24 mouse cellular contexts compared by ENCODE assay signal in genomic region chr2:120150571-120150970, GRCm38 (mm10). TPM values are rescaled to one million over a fixed set of nuclear protein-coding genes. Genes with fewer than 3 reads are reported as not detected.
DNase-seq lines count a peak whose midpoint lies in the region; ATAC-seq and TF ChIP-seq lines count a peak whose summit lies in the region.
"Had no signal": no experiment of that assay in that cellular context is flagged by ENCODE, and none has a peak within 500 bp of the region (broad histone marks: within the 10 kb centered on the region; RNA-seq: fewer than 3 reads in every experiment).

No protein-coding gene starts in this region.

- H3K4me1 ChIP-seq in heart, embryonic 13.5 days: peaks cover 70% of the 10 kb centered on the region
- peaks cover 6% of the 10 kb centered on the region; the same call in 1 of the 2 replicates for H3K4me1 ChIP-seq in midbrain, embryonic 11.5 days (ENCODE audit: control insufficient read depth, insufficient read depth, low read length)
- 0 out of 2 replicates have a peak, but pooled peaks cover 6% of the 10 kb centered on the region for H3K4me1 ChIP-seq in midbrain, postnatal 0 days (ENCODE audit: insufficient read depth, low read length)

- intact Hi-C loops in gastrocnemius, adult 2 months (cut with DNase I): loop anchor here (5.0 kb wide), 1 partner anchor 48 kb away; no protein-coding TSS in a partner anchor
- intact Hi-C loops in heart, postnatal 14 days (cut with DNase I): loop anchor here (2.0 kb wide), 1 partner anchor 22 kb away; no protein-coding TSS in a partner anchor

- no peak overlapping the region for H3K4me3 ChIP-seq in gastrocnemius, adult 2 months
- no peak overlapping the region for H3K4me3 ChIP-seq in heart, embryonic 13.5 days
- no peak overlapping the region for H3K4me3 ChIP-seq in midbrain, embryonic 11.5 days (ENCODE audit: low read depth, low read length)
- no peak overlapping the region for H3K4me3 ChIP-seq in midbrain, postnatal 0 days (ENCODE audit: low read depth, low read length)
- H3K4me3 ChIP-seq: embryonic facial prominence, embryonic 15.5 days; erythroblast, embryonic 14.5 days; forebrain, embryonic 10.5 days; hindbrain, embryonic 10.5 days had no signal

- TF ChIP-seq CTCF in gastrocnemius, adult 2 months (IDR thresholded peaks at IDR 0.05): no peak
- no peak for TF ChIP-seq CTCF in midbrain, postnatal 0 days (IDR thresholded peaks at IDR 0.05)

- DNase-seq in gastrocnemius, adult 2 months: no peak
- no peak for DNase-seq in gastrocnemius, postnatal 25 days
- DNase-seq in heart, postnatal 14 days: no peak
- DNase-seq in midbrain, embryonic 11.5 days (ENCODE audit: low spot score, missing footprints): peak; percentile 31
- no peak for DNase-seq in midbrain, postnatal 0 days (ENCODE audit: low spot score)
- DNase-seq in splenic B cell, adult 2 months (ENCODE audit: low read depth, low spot score): peak; percentile 57
- DNase-seq in cerebellum, adult 9-11 months: no peak
- DNase-seq: adrenal gland, postnatal 14 days; cerebellum, adult 11-12 months; cerebellum, adult 9-10 months; cerebellum, postnatal 36 days; embryo, embryonic 11 days; kidney, adult 2 months had no signal

- peaks cover 11% of the 10 kb centered on the region for H3K36me3 ChIP-seq in heart, embryonic 13.5 days
- H3K36me3 ChIP-seq in midbrain, embryonic 11.5 days (ENCODE audit: control insufficient read depth, insufficient read depth, low read length): no peaks in the 10 kb centered on the region
- H3K36me3 ChIP-seq in midbrain, postnatal 0 days (ENCODE audit: insufficient read depth, low read length): no peaks in the 10 kb centered on the region
- peaks cover 4% of the 10 kb centered on the region for H3K36me3 ChIP-seq in splenic B cell, adult 2 months (ENCODE audit: control insufficient read depth, insufficient read depth, low read length, poor library complexity, severe bottlenecking)
- H3K36me3 ChIP-seq: embryonic facial prominence, embryonic 15.5 days; forebrain, embryonic 10.5 days; hindbrain, embryonic 10.5 days had no signal

- 77% methylated on average over 3 of the region's 3 CpGs for WGBS in heart, embryonic 13.5 days
- 90% methylated on average over 3 of the region's 3 CpGs for WGBS in midbrain, embryonic 11.5 days
- WGBS in midbrain, postnatal 0 days: 83% methylated on average over 3 of the region's 3 CpGs

- peak overlapping the region; percentile 4; the same call in 1 of the 2 replicates for H3K27ac ChIP-seq in gastrocnemius, adult 2 months
- 0 out of 2 replicates have a peak overlapping the region, but pooled peaks have one; percentile 10 for H3K27ac ChIP-seq in heart, embryonic 13.5 days (replicated peaks)
- no peak overlapping the region for H3K27ac ChIP-seq in midbrain, embryonic 11.5 days (ENCODE audit: low read depth, low read length)
- H3K27ac ChIP-seq in midbrain, postnatal 0 days (ENCODE audit: low read depth, low read length): no peak overlapping the region
- H3K27ac ChIP-seq: embryonic facial prominence, embryonic 15.5 days; forebrain, embryonic 10.5 days; hindbrain, embryonic 10.5 days; hindbrain, embryonic 14.5 days had no signal

- H3K27me3 ChIP-seq in heart, embryonic 13.5 days (replicated peaks): no peaks in the 10 kb centered on the region
- no peaks in the 10 kb centered on the region for H3K27me3 ChIP-seq in midbrain, embryonic 11.5 days (ENCODE audit: control insufficient read depth, insufficient read depth, low read length)
- H3K27me3 ChIP-seq in midbrain, postnatal 0 days (ENCODE audit: insufficient read depth, low read length): no peaks in the 10 kb centered on the region
- H3K27me3 ChIP-seq in splenic B cell, adult 2 months (ENCODE audit: control insufficient read depth, insufficient read depth, low read length, poor library complexity, severe bottlenecking): no peaks in the 10 kb centered on the region
- H3K27me3 ChIP-seq: CH12.LX; embryonic facial prominence, embryonic 15.5 days; Patski had no signal

- no peak overlapping the region for H3K4me2 ChIP-seq in heart, embryonic 13.5 days
- H3K4me2 ChIP-seq in midbrain, embryonic 11.5 days: no peak overlapping the region
- no peak overlapping the region for H3K4me2 ChIP-seq in midbrain, postnatal 0 days (ENCODE audit: low read depth, low read length, poor library complexity, severe bottlenecking)
- H3K4me2 ChIP-seq: embryonic facial prominence, embryonic 15.5 days; hindbrain, embryonic 14.5 days had no signal

- H3K9me3 ChIP-seq in heart, embryonic 13.5 days: no peaks in the 10 kb centered on the region
- H3K9me3 ChIP-seq in midbrain, embryonic 11.5 days (ENCODE audit: control insufficient read depth, low read length): no peaks in the 10 kb centered on the region
- H3K9me3 ChIP-seq in midbrain, postnatal 0 days (ENCODE audit: low read length): no peaks in the 10 kb centered on the region
- H3K9me3 ChIP-seq: embryonic facial prominence, embryonic 15.5 days; forebrain, embryonic 10.5 days; hindbrain, embryonic 10.5 days had no signal

- no peak for ATAC-seq in heart, embryonic 13.5 days (ENCODE audit: extremely low read depth, insufficient number of reproducible peaks, low FRiP score, low TSS enrichment)
- no peak for ATAC-seq in midbrain, embryonic 11.5 days (ENCODE audit: low FRiP score)
- no peak for ATAC-seq in midbrain, postnatal 0 days (ENCODE audit: low FRiP score)
- ATAC-seq: activated CD4-positive, CD25-positive, alpha-beta regulatory T cell, adult 4 months; forebrain, embryonic 14.5 days; intestine, embryonic 16.5 days; Patski had no signal

- H3K9ac ChIP-seq in heart, embryonic 13.5 days: no peak overlapping the region
- H3K9ac ChIP-seq in midbrain, embryonic 11.5 days (ENCODE audit: low read length): no peak overlapping the region
- H3K9ac ChIP-seq in midbrain, postnatal 0 days (replicated peaks; ENCODE audit: low read length, poor library complexity, severe bottlenecking): no peak overlapping the region
- H3K9ac ChIP-seq: embryonic facial prominence, embryonic 15.5 days; hindbrain, embryonic 14.5 days had no signal

RNA-seq across cellular contexts. Expression of gene Ehd4, which starts 3.8 kb away (rescaled TPM):
- total RNA-seq in gastrocnemius, adult 2 months (2021): 10 to 100 TPM; 19.5 to 31.7 TPM
- 10 to 100 TPM; 36.0 to 56.6 TPM for total RNA-seq in gastrocnemius, postnatal 25 days (2021)
- polyA plus RNA-seq in heart, embryonic 13.5 days (2015; fragmentation: Nextera tagmentation; extraction: Ambion mirVana): 164 and 183 TPM in 2 replicates
- 100 to 1,000 TPM; 439 to 440 TPM for total RNA-seq in heart, postnatal 14 days (2021)
- 10.2 and 17.2 TPM in 2 replicates for polyA plus RNA-seq in midbrain, embryonic 11.5 days (2014; fragmentation: Nextera tagmentation; extraction: Ambion mirVana)
- 6.5 and 9.5 TPM in 2 replicates for total RNA-seq in midbrain, postnatal 0 days (2014; rRNA removed)
- polyA plus RNA-seq in midbrain, postnatal 0 days (2015; fragmentation: Nextera tagmentation; extraction: Ambion mirVana): 16.2 and 19.7 TPM in 2 replicates

Comparison
In these comparisons a context has a peak if more than half of its experiments do, and no peak if none do; other contexts are left out.
1. DNase-seq: peak in midbrain, embryonic 11.5 days (single experiment) and splenic B cell, adult 2 months (single experiment); none in gastrocnemius, adult 2 months (single experiment), gastrocnemius, postnatal 25 days (single experiment), heart, postnatal 14 days (0 of 2), midbrain, postnatal 0 days (single experiment) and cerebellum, adult 9-11 months (single experiment).
2. H3K27ac ChIP-seq: peak in gastrocnemius, adult 2 months (single experiment) and heart, embryonic 13.5 days (single experiment); none in midbrain, embryonic 11.5 days (single experiment) and midbrain, postnatal 0 days (single experiment).
3. RNA of gene Ehd4, which starts 3.8 kb away (total RNA-seq): 439 to 440 TPM in heart, postnatal 14 days; 36.0 to 56.6 TPM in gastrocnemius, postnatal 25 days, 19.5 to 31.7 TPM in gastrocnemius, adult 2 months and 6.5 to 9.5 TPM in midbrain, postnatal 0 days; every median in the first group is over 4 times any median in the second.